9 mouse cellular contexts compared by ENCODE assay signal in the genomic region with DNA sequence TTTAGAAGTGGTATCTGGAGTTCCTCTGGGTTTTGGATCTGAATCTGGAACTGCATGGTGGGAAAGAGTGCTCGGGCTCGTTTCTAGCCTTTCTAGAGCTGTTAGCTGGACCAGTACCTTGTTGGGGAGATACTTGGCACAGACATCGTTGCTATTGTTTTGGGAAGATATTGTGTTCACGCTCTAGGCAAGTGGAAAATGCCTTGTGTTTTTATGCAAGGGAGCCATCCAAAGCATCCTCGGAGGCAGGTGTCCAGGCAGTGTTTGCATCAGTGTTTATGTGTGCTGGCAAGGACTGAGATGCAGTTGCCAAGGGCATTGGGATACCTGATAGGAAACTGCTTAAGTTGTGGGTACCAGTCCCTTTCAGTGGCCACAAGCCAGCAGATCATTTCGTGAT. TPM values are rescaled to one million over a fixed set of nuclear protein-coding genes. Genes with fewer than 3 reads are reported as not detected.
DNase-seq lines count a peak whose midpoint lies in the region; ATAC-seq and TF ChIP-seq lines count a peak whose summit lies in the region.
"Had no signal": no experiment of that assay in that cellular context is flagged by ENCODE, and none has a peak within 500 bp of the region (broad histone marks: within the 10 kb centered on the region; RNA-seq: fewer than 3 reads in every experiment).

No protein-coding gene starts in this region.

- 28% methylated on average over 6 of the region's 6 CpGs for WGBS in heart, postnatal 0 days
- 12% methylated on average over 6 of the region's 6 CpGs for WGBS in hindbrain, embryonic 16.5 days
- 10% methylated on average over 6 of the region's 6 CpGs for WGBS in midbrain, postnatal 0 days

- H3K27ac ChIP-seq in heart, postnatal 0 days (ENCODE audit: low read depth), result no peak overlapping the region
- H3K27ac ChIP-seq in hindbrain, embryonic 16.5 days (ENCODE audit: low read depth, low read length), result peak overlapping the region; percentile 34; the same call in 1 of the 2 replicates
- H3K27ac ChIP-seq in midbrain, postnatal 0 days (ENCODE audit: low read depth, low read length), result peak overlapping the region; percentile 73; the same call in 1 of the 2 replicates

- intact Hi-C loops in heart, postnatal 25 days (cut with DNase I), result no loop called here

- no peak for TF ChIP-seq CTCF in heart, postnatal 0 days (IDR thresholded peaks at IDR 0.05; ENCODE audit: low read depth)
- TF ChIP-seq CTCF in midbrain, postnatal 0 days (IDR thresholded peaks at IDR 0.05), result no peak

- peak overlapping the region; percentile 71 for H3K4me3 ChIP-seq in heart, postnatal 0 days (ENCODE audit: low read depth, low read length)
- peak overlapping the region; percentile 95 for H3K4me3 ChIP-seq in hindbrain, embryonic 16.5 days (ENCODE audit: low read length)
- H3K4me3 ChIP-seq in midbrain, postnatal 0 days (ENCODE audit: low read depth, low read length), result peak overlapping the region; percentile 82

- no peaks in the 10 kb centered on the region for H3K9me3 ChIP-seq in heart, postnatal 0 days (replicated peaks; ENCODE audit: control insufficient read depth, low read length)
- H3K9me3 ChIP-seq in hindbrain, embryonic 16.5 days (ENCODE audit: control insufficient read depth, low read length), result no peaks in the 10 kb centered on the region
- no peaks in the 10 kb centered on the region for H3K9me3 ChIP-seq in midbrain, postnatal 0 days (ENCODE audit: low read length)
- H3K9me3 ChIP-seq: G1E had no signal

- DNase-seq in heart, postnatal 0 days (ENCODE audit: low spot score), result no peak
- no peak for DNase-seq in heart, postnatal 25 days (ENCODE audit: low spot score)
- peak; percentile 33 to 58 for DNase-seq in cerebellum, postnatal 14 days
- no peak for DNase-seq in midbrain, postnatal 0 days (ENCODE audit: low spot score)
- no peak for DNase-seq in gastrocnemius, postnatal 10 days
- DNase-seq in layer of hippocampus, postnatal 36 days, result no peak

- H3K4me1 ChIP-seq in heart, postnatal 0 days (ENCODE audit: control insufficient read depth, insufficient read depth), result peaks cover 13% of the 10 kb centered on the region; the same call in 1 of the 2 replicates
- peaks cover 18% of the 10 kb centered on the region for H3K4me1 ChIP-seq in hindbrain, embryonic 16.5 days (ENCODE audit: control insufficient read depth, insufficient read depth, low read depth, low read length)
- peaks cover 7% of the 10 kb centered on the region; the same call in 1 of the 2 replicates for H3K4me1 ChIP-seq in midbrain, postnatal 0 days (ENCODE audit: insufficient read depth, low read length)

- no peaks in the 10 kb centered on the region for H3K27me3 ChIP-seq in heart, postnatal 0 days (ENCODE audit: control insufficient read depth, insufficient read depth, low read length)
- no peaks in the 10 kb centered on the region for H3K27me3 ChIP-seq in hindbrain, embryonic 16.5 days (replicated peaks; ENCODE audit: control insufficient read depth, insufficient read depth, low read length)
- no peaks in the 10 kb centered on the region for H3K27me3 ChIP-seq in midbrain, postnatal 0 days (ENCODE audit: insufficient read depth, low read length)

- no peaks in the 10 kb centered on the region for H3K36me3 ChIP-seq in heart, postnatal 0 days (replicated peaks; ENCODE audit: control insufficient read depth, insufficient read depth, low read length)
- no peaks in the 10 kb centered on the region for H3K36me3 ChIP-seq in hindbrain, embryonic 16.5 days (ENCODE audit: control insufficient read depth, insufficient read depth, low read length)
- H3K36me3 ChIP-seq in midbrain, postnatal 0 days (ENCODE audit: insufficient read depth, low read length), result no peaks in the 10 kb centered on the region
- H3K36me3 ChIP-seq: G1E had no signal

- no peak for ATAC-seq in heart, postnatal 0 days (ENCODE audit: insufficient read depth, low read depth)
- ATAC-seq in hindbrain, embryonic 16.5 days, result no peak
- no peak for ATAC-seq in midbrain, postnatal 0 days (ENCODE audit: low FRiP score)
- no peak for ATAC-seq in megakaryocyte-erythroid progenitor cell, adult 5-6 weeks (replicated peaks; ENCODE audit: low FRiP score, low TSS enrichment, poor library complexity, severe bottlenecking)

- H3K9ac ChIP-seq in heart, postnatal 0 days (replicated peaks; ENCODE audit: low read depth, low read length), result peak overlapping the region; percentile 56; the same call in 1 of the 2 replicates
- peak overlapping the region; percentile 57 for H3K9ac ChIP-seq in hindbrain, embryonic 16.5 days (ENCODE audit: low read depth, low read length)
- H3K9ac ChIP-seq in midbrain, postnatal 0 days (replicated peaks; ENCODE audit: low read length, poor library complexity, severe bottlenecking), result peak overlapping the region; percentile 89

- H3K4me2 ChIP-seq in heart, postnatal 0 days (ENCODE audit: low read depth, low read length), result peak overlapping the region; percentile 97
- peak overlapping the region; percentile 84 for H3K4me2 ChIP-seq in hindbrain, embryonic 16.5 days (ENCODE audit: low read length)
- H3K4me2 ChIP-seq in midbrain, postnatal 0 days (ENCODE audit: low read depth, low read length, poor library complexity, severe bottlenecking), result peak overlapping the region; percentile 78

- TF ChIP-seq EP300 in heart, postnatal 0 days (IDR thresholded peaks at IDR 0.05; ENCODE audit: low read depth), result no peak

RNA-seq across cellular contexts. Expression of a gene that starts 1.0 kb away (rescaled TPM):
- total RNA-seq in heart, postnatal 0 days (2014; rRNA removed; ENCODE audit: low replicate concordance), result 0.85 and 0.88 TPM in 2 replicates
- 0.56 and 0.62 TPM in 2 replicates for polyA plus RNA-seq in heart, postnatal 0 days (2015; fragmentation: Nextera tagmentation; extraction: Ambion mirVana)
- total RNA-seq in heart, postnatal 25 days (2021), result under 1 TPM in 1 of 2 experiments, not detected in 1; 0.22 TPM
- polyA plus RNA-seq in hindbrain, embryonic 16.5 days (2015; fragmentation: Nextera tagmentation; extraction: Ambion mirVana), result 30.5 and 34.1 TPM in 2 replicates
- 6.0 and 10.2 TPM in 2 replicates for total RNA-seq in midbrain, postnatal 0 days (2014; rRNA removed)
- polyA plus RNA-seq in midbrain, postnatal 0 days (2015; fragmentation: Nextera tagmentation; extraction: Ambion mirVana), result 22.2 and 25.5 TPM in 2 replicates
- under 1 TPM; 0.34 to 0.61 TPM for total RNA-seq in gastrocnemius, postnatal 10 days (2021)
- total RNA-seq in layer of hippocampus, postnatal 36 days (2021), result 10 to 100 TPM; 35.1 to 39.8 TPM
- not detected in 2 replicates for total RNA-seq in megakaryocyte-erythroid progenitor cell, adult 5-6 weeks (2014; fragmentation: Nextera tagmentation)
- total RNA-seq in megakaryocyte-erythroid progenitor cell, adult 5-6 weeks (2017), result not detected in 2 replicates
- polyA plus RNA-seq: G1E had no signal

RNA-seq across cellular contexts. Expression of a gene that starts 56.6 kb away (rescaled TPM):
- 37.7 and 40.1 TPM in 2 replicates for total RNA-seq in heart, postnatal 0 days (2014; rRNA removed; ENCODE audit: low replicate concordance)
- polyA plus RNA-seq in heart, postnatal 0 days (2015; fragmentation: Nextera tagmentation; extraction: Ambion mirVana), result 22.0 and 24.9 TPM in 2 replicates
- 10 to 100 TPM; 45.0 to 46.3 TPM for total RNA-seq in heart, postnatal 25 days (2021)
- polyA plus RNA-seq in hindbrain, embryonic 16.5 days (2015; fragmentation: Nextera tagmentation; extraction: Ambion mirVana), result 6.2 and 8.0 TPM in 2 replicates
- 9.9 and 10.9 TPM in 2 replicates for total RNA-seq in midbrain, postnatal 0 days (2014; rRNA removed)
- 6.1 and 7.0 TPM in 2 replicates for polyA plus RNA-seq in midbrain, postnatal 0 days (2015; fragmentation: Nextera tagmentation; extraction: Ambion mirVana)
- total RNA-seq in gastrocnemius, postnatal 10 days (2021), result 10 to 100 TPM; 22.0 to 22.6 TPM
- 10 to 100 TPM; 20.3 to 21.1 TPM for total RNA-seq in layer of hippocampus, postnatal 36 days (2021)
- total RNA-seq in megakaryocyte-erythroid progenitor cell, adult 5-6 weeks (2014; fragmentation: Nextera tagmentation), result 17.0 and 21.1 TPM in 2 replicates
- 10.9 and 14.2 TPM in 2 replicates for total RNA-seq in megakaryocyte-erythroid progenitor cell, adult 5-6 weeks (2017)

Comparison
In these comparisons a context has a peak if more than half of its experiments do, and no peak if none do; other contexts are left out.
1. DNase-seq: peak in cerebellum, postnatal 14 days (2 of 2); none in heart, postnatal 0 days (single experiment), heart, postnatal 25 days (single experiment), midbrain, postnatal 0 days (single experiment), gastrocnemius, postnatal 10 days (single experiment) and layer of hippocampus, postnatal 36 days (0 of 2).
2. Peak in every context shown above with its lines, with median percentiles within 50 percentile points of each other: H3K4me2 ChIP-seq, H3K4me3 ChIP-seq and H3K9ac ChIP-seq.